ENCODE assay signal across 13 mouse cellular contexts in the genomic region with DNA sequence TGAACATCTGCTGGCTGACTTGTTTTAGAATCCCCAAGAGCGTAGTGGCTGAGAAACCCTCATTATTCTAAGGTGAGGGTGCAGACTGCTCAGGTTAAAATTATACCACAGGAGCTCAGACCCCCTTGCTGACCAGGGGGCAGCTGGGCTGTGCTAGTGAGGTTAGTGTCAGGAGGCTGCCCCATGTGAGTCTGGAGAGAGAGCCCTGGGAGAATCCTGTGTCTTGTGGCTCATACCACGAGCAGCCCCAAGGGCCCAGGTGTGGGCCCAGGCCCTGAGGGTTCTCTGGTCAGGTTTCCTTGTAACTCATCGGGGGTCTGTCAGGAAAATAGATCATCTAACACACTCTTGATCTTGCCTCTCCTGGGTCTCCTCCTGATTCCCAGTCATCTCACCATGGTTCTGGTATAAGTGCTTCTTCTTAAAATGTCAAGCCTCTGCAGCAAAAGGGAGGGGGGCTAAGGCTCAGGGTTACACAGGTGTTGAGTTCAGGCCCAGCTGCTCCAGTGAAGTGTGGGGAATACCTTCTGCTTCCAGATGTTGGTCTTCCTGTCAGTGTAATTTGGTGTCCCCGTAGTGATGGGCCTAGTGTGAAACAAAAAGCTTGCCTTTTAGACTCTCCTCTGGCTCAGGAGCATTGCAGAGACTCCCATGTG.
"Had no signal": no experiment of that assay in that cellular context is flagged by ENCODE, and none has a peak within 500 bp of the region (broad histone marks: within the 10 kb centered on the region; RNA-seq: fewer than 3 reads in every experiment).

No protein-coding gene starts in this region.

- H3K27ac ChIP-seq: intestine, embryonic 15.5 days; kidney, postnatal 0 days; liver, embryonic 13.5 days; stomach, embryonic 15.5 days had no signal

- ATAC-seq: intestine, embryonic 15.5 days had no signal

- H3K9ac ChIP-seq: intestine, embryonic 15.5 days; liver, embryonic 13.5 days; stomach, embryonic 15.5 days had no signal

- H3K36me3 ChIP-seq: intestine, embryonic 15.5 days; liver, embryonic 13.5 days; stomach, embryonic 15.5 days had no signal

- H3K4me2 ChIP-seq: intestine, embryonic 15.5 days; liver, embryonic 13.5 days; midbrain, embryonic 11.5 days; stomach, embryonic 15.5 days had no signal

- DNase-seq: kidney, adult 18-20 months; liver, embryonic 13.5 days; lung, adult 2 months; lung, postnatal 14 days; lung, postnatal 4 days; midbrain, embryonic 14.5 days; right cerebral cortex, postnatal 25 days; spleen, adult 18-20 months; thymus, postnatal 25 days had no signal

- H3K4me3 ChIP-seq: intestine, embryonic 15.5 days; liver, embryonic 13.5 days; stomach, embryonic 15.5 days had no signal

- H3K4me1 ChIP-seq: intestine, embryonic 15.5 days; stomach, embryonic 15.5 days had no signal

- H3K27me3 ChIP-seq: intestine, embryonic 15.5 days; liver, embryonic 13.5 days; stomach, embryonic 15.5 days had no signal

- H3K9me3 ChIP-seq: intestine, embryonic 15.5 days; liver, embryonic 13.5 days; stomach, embryonic 15.5 days had no signal
